Mouse (Mus musculus): Measurements from ENCODE around the gene Tmem63b.
A peak's percentile ranks its signal among the peaks of the same experiment; 100 is the strongest.

Tmem63b gene

GRCm38 (mm10) chr17:45686716-45687115, at the start of gene Tmem63b:
Gene Tmem63b (minus strand): TSS chr17:45686905.
- DNase-seq (ENCODE audit: inconsistent ontology term): peak; percentile 59

- DNase-seq (ENCODE audit: inconsistent ontology term): peak; percentile 79
Observed at GRCm38 (mm10) chr17:45735382-45736310, 48.9 kb upstream of the Tmem63b start.

- no peak for DNase-seq (ENCODE audit: inconsistent ontology term)
Observed at GRCm38 (mm10) chr17:45734881-45735280, 48.2 kb upstream of the Tmem63b start.

GRCm38 (mm10) chr17:45734333-45734732, 47.6 kb upstream of the Tmem63b start:
- DNase-seq (ENCODE audit: inconsistent ontology term): no peak

GRCm38 (mm10) chr17:45733735-45734301, 47.1 kb upstream of the Tmem63b start, which contains the start of gene 1600014C23Rik:
Gene 1600014C23Rik (minus strand): TSS chr17:45733844.
- DNase-seq (ENCODE audit: inconsistent ontology term): peak; percentile 93

- DNase-seq (ENCODE audit: inconsistent ontology term): peak; percentile 41
Observed at GRCm38 (mm10) chr17:45733038-45733734, 46.5 kb upstream of the Tmem63b start.

DNA sequence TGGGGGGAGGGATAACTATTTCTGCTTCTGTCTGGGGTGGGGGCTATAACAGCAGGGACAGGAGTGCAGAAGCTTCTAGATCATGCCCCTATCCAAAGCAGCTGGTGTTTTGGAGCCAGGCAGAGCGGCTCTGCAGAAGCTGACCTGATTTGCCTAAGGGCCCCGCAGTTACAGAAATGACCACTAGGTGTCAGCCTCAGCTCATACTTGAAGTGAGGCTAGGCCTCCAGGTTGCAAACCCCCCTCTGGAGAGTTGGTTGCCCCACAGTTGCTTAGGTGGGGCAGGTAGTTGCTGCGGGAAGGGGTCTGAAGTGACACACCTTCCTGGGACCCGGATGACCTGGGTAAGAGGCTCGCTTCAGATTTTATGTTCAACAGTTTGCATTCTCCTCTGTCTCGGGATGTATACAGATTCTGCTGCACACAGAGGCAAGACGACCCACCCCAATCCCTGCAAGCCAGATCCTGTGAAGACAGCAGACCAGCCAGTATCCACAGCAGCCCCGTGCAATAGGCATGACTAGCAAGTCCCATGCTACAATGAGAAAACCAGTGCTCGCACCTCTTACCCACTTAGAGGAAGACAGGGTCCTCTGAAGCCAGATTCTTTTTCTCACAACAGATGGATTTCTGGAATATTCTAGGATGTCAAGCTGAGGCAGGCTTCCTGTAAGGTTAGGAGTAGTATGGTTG, 44.6 kb upstream of the Tmem63b start:
- DNase-seq (ENCODE audit: inconsistent ontology term): peak; percentile 68

DNA sequence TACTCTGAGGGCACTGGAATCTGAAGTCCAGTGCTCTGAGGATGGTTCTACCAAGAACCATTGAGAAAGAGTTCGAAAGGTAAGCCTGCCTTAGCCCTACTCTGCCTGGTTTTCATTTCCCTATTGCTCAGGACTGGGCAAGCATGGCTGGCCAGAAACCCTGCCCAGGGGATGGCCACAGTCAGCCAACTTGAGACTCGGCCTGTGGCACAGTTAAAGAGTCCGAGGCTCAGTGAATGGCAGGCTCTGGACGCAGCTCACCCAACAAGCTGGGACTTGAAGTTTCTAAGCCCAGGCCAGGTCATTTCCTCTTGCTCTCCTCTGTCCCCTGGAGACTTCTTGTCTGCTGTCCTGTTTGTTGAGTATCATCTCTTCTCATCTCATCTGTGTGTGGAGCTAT, 44.0 kb upstream of the Tmem63b start:
- no peak for DNase-seq (ENCODE audit: inconsistent ontology term)

GRCm38 (mm10) chr17:45729387-45729786, 42.7 kb upstream of the Tmem63b start:
- DNase-seq (ENCODE audit: inconsistent ontology term): no peak

GRCm38 (mm10) chr17:45727983-45728723, 41.4 kb upstream of the Tmem63b start:
- no peak for DNase-seq (ENCODE audit: inconsistent ontology term)

DNA sequence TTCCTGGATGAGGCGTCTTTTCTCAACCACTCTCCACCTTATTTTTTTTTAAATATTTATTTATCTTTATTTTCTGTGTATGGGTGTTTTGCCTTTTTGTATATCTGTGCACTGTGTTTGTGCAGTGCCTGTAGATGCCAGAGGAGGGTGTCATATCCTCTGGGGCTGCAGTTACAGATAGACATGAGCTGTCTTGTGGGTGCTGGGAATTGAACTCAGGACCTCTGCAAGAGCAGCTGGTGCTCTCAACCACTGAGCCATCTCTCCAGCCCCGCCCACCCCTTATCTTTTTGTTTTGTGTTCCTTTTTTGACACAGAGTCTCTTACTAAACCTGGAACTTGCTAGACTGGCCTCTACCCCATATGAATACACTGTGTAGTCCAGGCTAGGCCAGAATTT, 40.8 kb upstream of the Tmem63b start:
- DNase-seq (ENCODE audit: inconsistent ontology term): no peak

GRCm38 (mm10) chr17:45726249-45726648, 39.5 kb upstream of the Tmem63b start:
- no peak for DNase-seq (ENCODE audit: inconsistent ontology term)

DNA sequence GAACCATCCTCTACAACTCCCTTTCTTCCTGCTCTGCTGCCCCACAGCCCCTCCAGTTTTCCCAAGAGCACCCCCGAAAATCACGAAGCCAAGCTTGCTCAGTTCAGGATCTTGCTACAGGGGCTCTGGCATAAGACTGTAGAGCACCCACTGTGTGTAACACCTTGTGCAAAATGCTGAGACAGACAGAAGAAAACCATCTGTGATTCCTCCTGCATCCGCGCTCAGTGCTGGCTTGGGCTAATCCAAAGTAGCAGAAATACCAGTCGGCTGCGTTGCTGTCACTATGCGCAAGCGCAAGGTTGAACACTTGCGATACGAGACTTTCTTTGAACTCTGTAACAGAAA, 37.8 kb upstream of the Tmem63b start:
- no peak for DNase-seq (ENCODE audit: inconsistent ontology term)

GRCm38 (mm10) chr17:45723732-45724573, 37.2 kb upstream of the Tmem63b start:
- peak; percentile 76 for DNase-seq (ENCODE audit: inconsistent ontology term)

DNA sequence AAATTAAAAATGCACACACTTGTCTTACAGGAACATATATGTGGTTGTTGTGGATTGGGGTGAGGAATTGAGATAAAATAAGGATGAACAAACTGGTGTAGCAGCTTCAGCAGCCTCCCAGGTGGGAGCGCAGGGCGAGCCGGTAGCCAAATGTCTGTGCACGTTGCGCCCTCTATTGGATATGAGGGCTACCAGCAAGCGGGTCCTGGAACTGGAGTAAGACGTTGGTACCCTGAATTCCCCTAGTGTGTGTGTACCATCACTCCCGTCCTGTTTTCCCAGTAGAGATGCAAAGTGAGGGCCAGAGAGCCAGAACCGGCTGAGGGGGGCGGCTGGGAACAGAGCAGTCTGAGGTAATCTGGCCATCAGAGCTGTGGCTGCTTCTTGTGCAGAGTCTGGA, 31.6 kb upstream of the Tmem63b start:
- peak; percentile 41 for DNase-seq (ENCODE audit: inconsistent ontology term)

DNA sequence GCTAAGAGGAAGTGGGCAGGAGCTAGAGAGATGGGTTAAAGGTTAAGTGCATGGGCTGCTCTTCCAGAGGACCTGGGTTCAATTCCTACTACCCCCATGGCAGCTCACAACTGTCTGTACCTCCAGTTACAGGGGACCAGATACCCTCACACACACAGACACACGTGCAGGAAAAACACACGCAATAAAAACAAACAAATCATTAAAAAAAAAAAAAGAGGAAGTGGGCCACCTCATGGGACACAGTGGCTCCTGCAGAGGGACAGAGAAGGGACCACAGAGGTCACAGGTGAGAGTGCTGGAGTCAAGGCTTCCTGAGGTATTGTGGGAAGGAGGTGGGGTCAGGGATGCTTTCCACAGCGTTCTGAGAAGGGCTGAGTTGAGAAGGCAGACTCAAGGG, 24.8 kb upstream of the Tmem63b start:
- DNase-seq (ENCODE audit: inconsistent ontology term): no peak

DNA sequence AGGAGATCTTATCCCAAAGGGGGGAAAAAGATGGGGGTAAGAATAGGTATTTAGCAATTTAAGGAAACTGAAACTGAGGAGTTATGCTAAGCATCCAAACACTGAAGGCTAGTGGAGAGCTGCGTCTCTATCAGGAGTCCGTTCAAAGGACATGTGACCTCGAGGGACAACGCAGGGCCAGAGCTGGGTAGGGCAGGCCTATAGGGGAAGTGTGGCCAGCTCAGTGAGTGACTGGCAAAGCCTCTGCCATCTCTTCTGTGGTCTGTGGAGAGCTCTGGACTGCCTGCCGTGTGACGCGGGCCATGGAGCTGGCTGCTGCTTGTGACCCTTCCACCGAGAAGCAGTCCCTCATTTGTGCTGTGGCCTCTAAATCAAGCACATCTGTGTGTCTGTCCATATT, 23.7 kb upstream of the Tmem63b start:
- DNase-seq (ENCODE audit: inconsistent ontology term): no peak

GRCm38 (mm10) chr17:45709829-45710228, 23.1 kb upstream of the Tmem63b start:
- DNase-seq (ENCODE audit: inconsistent ontology term): no peak

DNA sequence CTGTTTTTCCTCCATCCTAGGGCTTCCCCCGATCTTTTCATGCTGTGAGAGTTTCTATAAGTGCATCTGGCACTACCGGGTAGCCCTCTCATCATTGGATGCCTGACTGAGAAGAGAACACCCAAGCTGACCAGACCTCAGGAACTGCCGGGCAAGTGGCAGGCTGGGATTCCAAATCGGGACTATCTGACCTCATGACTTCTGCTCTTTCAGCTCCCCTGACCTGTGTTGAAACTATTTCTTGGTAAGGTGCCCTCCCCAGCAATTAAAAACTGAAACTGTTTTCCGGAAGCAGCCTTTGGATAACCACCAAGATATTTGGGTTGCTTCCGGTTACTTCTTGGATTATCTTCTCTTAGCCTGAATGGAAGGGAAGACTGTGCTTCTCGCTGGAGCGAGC, 21.5 kb upstream of the Tmem63b start:
- no peak for DNase-seq (ENCODE audit: inconsistent ontology term)

DNA sequence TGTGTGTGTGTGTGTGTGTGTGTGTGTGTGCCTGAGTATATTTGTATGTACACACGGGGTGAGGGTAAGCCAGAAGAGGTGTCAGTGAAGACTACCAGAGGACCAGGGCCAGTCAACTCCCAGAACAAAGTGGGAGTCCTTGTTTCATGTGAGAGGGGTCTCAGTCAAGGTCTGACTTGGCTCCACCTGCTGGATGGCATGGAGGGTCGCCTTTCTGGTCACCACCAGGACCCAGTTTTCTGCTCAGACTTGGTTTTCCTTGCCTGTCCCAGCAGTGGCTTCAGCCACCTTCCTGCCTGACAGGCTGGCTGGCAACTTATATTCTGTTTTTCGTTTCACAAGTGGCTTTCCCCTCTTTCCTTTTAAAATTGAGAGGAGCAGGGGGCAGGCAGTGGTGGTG, 20.7 kb upstream of the Tmem63b start:
- DNase-seq (ENCODE audit: inconsistent ontology term): no peak

All from Muller cell, postnatal 12 days (primary cell).